Mouse (Mus musculus) thymus, adult 2 months (tissue): ENCODE results near the gene Mogat2.

Experiments used
- CTCF ChIP-seq: fragments of 200-500 bp; IDR thresholded peaks from 2 replicates; pipeline ENCODE4 v1.5.1; 2012; ENCODE audit warnings: mild to moderate bottlenecking, control low read depth, low read length, moderate library complexity, borderline replicate concordance; ENCODE audit not compliant: control insufficient read depth, poor library complexity, insufficient read depth; ENCODE audit errors: extremely low read depth
- POLR2A ChIP-seq: fragments of 200-500 bp; IDR thresholded peaks from 2 replicates; pipeline ENCODE4 v1.6.1; 2012; ENCODE audit warnings: mild to moderate bottlenecking, low read length, control low read depth, moderate library complexity; ENCODE audit not compliant: control insufficient read depth, poor library complexity, insufficient read depth; ENCODE audit errors: extremely low read depth

DNA sequence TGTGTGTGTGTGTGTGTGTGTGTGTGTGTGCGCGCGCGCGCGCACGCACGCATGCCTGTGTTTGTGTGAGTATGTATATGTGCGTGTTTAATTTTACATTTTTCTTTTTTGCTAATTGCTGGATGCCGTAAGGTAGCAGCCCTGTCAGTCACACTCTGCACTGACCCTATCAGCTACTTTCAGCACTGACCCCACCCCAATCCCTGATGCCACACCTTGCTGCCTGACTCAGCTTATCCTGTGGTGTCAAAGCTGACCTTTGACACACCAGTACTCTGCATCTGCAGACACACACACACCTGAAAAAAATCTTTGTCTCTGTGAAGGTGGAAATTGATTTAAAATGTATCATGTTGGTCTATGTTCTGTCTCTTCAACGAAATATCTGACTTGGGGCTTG, 3.7 kb upstream of the Mogat2 start:
- TF ChIP-seq CTCF (no peak), POLR2A (no peak)
